Mouse (Mus musculus) thymus, postnatal 10 days (tissue): ENCODE measurements around the gene Zbtb17.
A peak's percentile ranks its signal among the peaks of the same experiment; 100 is the strongest.

Source experiments
- DNase-seq, 2 experiments: peaks; one replicate each; pipeline ENCODE4 v3.0.0; 2021; ENCODE audit warnings: low spot score in 2 of 2

Zbtb17 gene

DNA sequence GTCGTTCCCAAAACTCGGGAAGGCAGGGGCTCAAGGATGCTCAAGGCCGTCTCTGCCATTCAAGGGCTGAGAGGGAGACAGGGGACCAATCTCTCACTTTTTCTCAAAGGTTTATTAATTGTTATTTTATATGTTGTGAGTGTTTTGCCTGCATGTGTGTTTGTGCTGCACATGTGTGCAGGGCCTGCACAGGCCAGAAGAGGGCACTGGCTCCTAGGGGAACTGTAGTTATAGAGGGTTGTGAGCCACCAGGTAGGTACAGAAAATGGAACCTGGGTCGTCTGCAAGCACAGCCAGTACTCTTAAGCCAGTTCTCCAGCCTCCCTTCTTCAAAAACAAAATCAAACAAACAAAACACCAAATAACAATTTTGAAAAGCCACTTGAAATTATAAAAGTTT, 44.2 kb downstream of the Zbtb17 start:
- DNase-seq, result peak in 1 of 2 experiments; percentile 51

DNA sequence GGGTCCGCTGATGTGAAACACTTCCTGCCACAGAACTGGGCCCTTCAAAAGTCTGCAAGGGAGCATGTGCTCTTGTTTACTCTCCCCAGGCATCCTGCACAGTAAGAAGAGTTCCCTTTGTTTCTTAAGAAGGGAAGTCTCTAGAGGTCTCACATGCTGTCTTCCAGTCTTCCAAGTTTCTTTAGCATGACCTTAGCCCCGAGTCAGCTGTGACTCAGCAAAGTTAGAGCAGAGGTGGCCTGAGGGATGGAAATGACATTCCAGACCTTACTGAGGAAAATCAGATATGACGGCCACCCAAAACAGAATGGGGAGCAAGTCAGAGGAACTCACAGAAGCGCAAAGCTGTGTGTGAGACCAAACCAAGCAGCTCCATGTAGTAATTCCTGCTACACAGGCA, 56.2 kb downstream of the Zbtb17 start:
- no peak for DNase-seq

DNA sequence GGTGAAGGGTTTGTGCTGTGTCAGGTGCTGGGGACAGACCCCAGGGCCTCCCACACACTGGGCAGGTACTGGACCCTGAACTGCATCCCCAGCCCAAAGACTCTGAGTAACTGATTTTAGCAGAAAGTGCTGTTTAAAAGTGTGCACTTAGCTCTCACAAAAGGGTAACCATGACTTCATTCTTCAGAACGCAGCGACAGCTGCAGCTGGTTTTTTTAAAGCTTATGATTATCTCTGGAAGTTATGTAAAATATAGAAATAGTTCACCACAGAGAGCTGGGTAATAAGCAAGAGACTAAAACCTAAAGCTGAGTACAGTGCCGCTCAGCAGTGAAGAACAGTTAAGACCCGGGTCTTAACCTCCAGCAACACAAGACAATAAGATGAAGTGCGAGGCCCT, 56.6 kb downstream of the Zbtb17 start:
- no peak for DNase-seq

DNA sequence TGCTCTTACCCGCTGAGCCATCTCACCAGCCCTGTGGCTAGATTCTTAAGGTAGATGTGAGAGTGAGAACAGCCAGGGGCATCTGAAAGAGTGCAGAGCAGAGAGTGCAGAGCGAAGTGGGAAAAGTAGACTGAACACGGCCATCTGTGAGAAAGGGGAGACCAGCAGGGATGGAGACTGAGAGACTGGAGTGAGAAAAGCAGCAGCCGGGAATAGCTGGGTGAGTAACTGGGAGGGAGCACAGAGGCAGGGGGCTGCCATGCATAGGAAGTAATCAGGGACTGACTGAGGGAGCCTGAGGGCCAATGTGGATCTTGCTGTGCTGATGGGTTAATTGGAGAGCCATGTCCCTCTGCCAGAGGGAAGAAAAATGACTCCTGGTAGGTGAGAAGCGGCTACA, 58.3 kb downstream of the Zbtb17 start:
- DNase-seq, result no peak

DNA sequence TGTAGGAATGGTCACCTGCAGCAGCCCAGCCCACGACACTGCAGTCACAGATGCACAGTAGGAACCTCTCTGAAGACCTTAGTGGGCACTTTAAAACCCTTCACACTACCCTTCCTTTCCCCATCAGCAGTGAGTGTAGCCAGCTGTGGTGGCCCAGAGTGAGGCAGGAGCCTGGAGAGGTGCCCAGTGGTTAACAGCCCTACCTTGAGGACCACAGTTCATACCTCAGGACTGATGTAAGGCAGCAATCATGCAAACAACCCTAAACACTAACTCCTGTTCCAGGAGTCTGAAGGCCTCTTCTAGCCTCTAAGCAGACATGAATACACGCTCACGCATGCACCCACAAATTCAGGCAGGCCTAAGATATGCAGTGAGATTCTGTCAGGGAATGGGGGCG, 60.0 kb downstream of the Zbtb17 start:
- no peak for DNase-seq

DNA sequence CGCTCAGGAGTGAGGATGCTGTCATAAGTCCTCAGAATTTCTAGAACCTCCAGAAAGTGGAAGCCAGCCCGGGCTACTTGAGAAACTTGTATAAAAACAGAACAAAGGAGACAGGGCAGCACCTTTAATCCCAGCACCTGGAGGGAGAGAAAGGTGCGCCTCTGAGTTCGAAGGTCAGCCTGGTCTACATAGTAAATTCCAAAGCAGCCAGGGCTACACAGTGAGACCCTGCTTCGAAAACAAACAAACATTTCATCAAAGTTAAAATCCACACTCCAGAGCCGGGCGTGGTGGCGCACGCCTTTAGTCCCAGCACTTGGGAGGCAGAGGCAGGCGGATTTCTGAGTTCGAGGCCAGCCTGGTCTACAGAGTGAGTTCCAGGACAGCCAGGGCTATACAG, 61.4 kb downstream of the Zbtb17 start:
- DNase-seq, result no peak

DNA sequence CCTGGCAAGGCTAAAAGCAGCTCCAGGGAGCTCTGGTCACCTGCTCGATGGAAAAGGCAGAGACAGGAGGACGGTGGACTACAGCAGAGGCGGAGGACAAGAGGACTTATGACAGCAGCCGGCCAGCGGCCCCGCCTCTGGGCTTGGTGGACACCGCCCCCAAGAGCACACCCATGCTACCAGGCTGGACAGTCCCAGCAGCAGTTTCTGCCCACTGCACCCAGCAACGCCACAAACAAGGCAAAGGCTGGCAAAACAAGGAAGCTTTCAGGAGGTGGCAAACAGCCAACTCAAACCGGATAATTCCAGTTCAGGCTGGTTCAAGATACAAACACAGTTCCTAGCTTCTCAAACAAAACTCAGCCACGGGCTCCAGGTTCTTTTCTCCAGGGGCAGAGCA, 61.9 kb downstream of the Zbtb17 start:
- no peak for DNase-seq

DNA sequence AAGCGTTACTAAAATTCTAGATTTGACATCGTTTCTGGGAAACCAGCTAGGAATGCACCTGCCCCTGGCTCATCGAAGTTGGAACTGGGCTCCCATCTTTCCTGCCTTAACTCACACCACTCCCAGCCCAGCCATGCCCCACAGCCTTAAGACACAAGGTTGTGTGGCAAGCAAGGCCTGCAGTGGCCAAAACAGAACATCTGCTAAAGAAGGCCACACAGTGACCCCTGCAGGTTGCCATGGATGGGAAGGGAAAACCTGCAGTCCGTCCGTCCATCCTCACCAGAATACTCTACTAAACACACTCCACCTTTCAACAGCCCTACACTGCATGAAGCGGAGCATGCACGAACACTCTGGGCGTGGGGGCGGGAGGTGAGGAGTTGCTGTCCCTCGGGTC, 62.4 kb downstream of the Zbtb17 start:
- DNase-seq, result no peak

DNA sequence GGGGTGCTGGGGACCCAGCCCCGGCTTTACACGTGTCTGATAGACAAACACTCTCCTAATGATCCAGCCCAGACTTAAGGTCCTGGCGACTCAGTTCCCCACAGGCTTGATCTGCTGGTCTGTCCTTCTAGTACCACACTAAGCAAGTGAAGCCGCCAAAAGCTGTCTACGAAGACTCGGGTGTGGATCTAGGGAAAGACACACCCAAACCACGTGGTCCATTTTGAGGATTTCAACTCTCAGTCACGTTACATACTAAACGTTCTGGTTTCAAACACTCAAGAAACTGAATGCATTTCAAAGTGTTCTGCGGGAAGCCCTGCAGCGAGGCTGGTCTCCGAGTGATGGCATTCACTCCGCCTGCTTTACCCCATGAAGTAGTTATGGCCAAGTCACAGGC, 66.0 kb downstream of the Zbtb17 start:
- DNase-seq, result no peak

DNA sequence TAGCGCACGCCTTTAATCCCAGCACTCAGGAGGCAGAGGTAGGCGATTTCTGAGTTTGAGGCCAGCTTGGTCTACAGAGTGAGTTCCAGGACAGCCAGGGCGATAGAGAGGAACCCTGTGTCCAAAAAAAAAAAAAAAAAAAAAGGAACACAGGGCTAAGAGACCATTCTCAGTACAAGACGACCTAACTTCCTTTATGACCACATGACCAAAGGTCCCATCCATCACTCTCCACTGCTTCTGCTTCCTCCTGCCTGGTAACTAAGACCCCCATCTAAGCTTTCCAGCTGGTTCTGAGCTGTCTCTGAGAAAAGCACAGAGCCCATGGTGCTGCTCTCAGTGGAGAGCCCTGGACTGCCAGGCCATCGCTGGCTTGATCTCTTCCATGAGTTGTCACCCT, 67.7 kb downstream of the Zbtb17 start:
- no peak for DNase-seq

DNA sequence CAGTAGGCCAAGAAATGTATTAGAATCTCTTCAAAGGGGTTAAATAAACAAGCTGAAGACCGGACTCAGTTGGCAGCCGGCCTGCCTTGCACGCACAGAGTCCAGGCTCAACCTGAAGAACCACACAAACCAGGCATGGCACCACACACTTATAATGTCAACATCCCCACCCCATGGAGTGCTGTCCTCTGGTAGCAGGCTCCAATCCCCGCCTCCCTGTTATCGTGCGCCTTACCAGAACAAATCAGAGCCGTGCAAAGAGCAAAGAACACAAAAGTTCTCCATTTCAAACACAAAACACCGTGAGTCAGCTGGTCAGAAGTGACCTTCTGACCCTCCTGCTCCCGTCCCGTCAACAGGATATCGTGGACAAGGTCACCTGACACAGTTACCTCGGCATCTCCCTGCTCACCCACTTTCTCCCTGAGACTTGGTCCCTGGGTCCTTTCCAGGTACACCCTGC, 69.8 kb downstream of the Zbtb17 start:
- DNase-seq, result no peak
